Mouse (Mus musculus) liver, embryonic 16.5 days (tissue): ENCODE results near the gene Znrd1. TPM values are rescaled to one million over a fixed set of nuclear protein-coding genes. Genes with fewer than 3 reads are reported as not detected.

Experiments used
- ATAC-seq: fragments of 200-750 bp; cut with Nextera tagmentation; 2 replicates; pipeline ENCODE4 v1.8.0; 2017; ENCODE audit warnings: low read depth, mild to moderate bottlenecking, moderate number of reproducible peaks, moderate library complexity
- H3K27ac ChIP-seq: fragments of 300-500 bp; sonication (generic); 2 replicates; pipeline ENCODE4 v1.5.1; 2014; ENCODE audit warnings: mild to moderate bottlenecking, low read length
- H3K27me3 ChIP-seq: fragments of 300-500 bp; sonication (generic); 2 replicates; pipeline ENCODE4 v1.6.1; 2014; ENCODE audit warnings: low read depth, low read length, mixed read lengths; ENCODE audit not compliant: control insufficient read depth, insufficient read depth
- H3K36me3 ChIP-seq: fragments of 300-500 bp; sonication (generic); 2 replicates; pipeline ENCODE4 v1.6.1; 2014; ENCODE audit warnings: mild to moderate bottlenecking; ENCODE audit not compliant: control insufficient read depth, insufficient read depth
- H3K4me1 ChIP-seq: fragments of 300-500 bp; sonication (generic); 2 replicates; pipeline ENCODE4 v1.6.1; 2014; ENCODE audit warnings: low read depth, low read length, mixed read lengths; ENCODE audit not compliant: control insufficient read depth
- H3K4me2 ChIP-seq: fragments of 300-500 bp; sonication (generic); 2 replicates; pipeline ENCODE4 v1.6.1; 2014; ENCODE audit warnings: low read depth, low read length, mixed read lengths
- H3K4me3 ChIP-seq: fragments of 300-500 bp; sonication (generic); 2 replicates; pipeline ENCODE4 v1.5.1; 2014; ENCODE audit warnings: low read depth, mild to moderate bottlenecking, low read length
- H3K9ac ChIP-seq: fragments of 300-500 bp; sonication (generic); 2 replicates; pipeline ENCODE4 v1.6.1; 2014; ENCODE audit warnings: low read depth, low read length
- H3K9me3 ChIP-seq: fragments of 300-500 bp; sonication (generic); replicated peaks from 2 replicates; pipeline ENCODE4 v1.6.1; 2016; ENCODE audit warnings: low read length; ENCODE audit not compliant: control insufficient read depth
- WGBS: fragments of 180-500 bp; shearing (Covaris S2); extraction: QIAGEN DNeasy Blood & Tissue Kit; methylation state at CpG from one replicate; pipeline ENCODE4 v1.1.7; 2014; ENCODE audit not compliant: insufficient replicate concordance; 5-methylcytosine and 5-hydroxymethylcytosine counted together
- polyA plus RNA-seq: library from polyadenylated mRNA; unstranded; fragments of >200 nt; fragmentation: Nextera tagmentation; extraction: Ambion mirVana; gene quantifications from 2 replicates; pipeline ENCODE4 v1.2.1, GENCODE M21; 2015

Gene Znrd1
- polyA plus RNA-seq, 1 experiment from 2014 or later = 20.9 TPM

DNA sequence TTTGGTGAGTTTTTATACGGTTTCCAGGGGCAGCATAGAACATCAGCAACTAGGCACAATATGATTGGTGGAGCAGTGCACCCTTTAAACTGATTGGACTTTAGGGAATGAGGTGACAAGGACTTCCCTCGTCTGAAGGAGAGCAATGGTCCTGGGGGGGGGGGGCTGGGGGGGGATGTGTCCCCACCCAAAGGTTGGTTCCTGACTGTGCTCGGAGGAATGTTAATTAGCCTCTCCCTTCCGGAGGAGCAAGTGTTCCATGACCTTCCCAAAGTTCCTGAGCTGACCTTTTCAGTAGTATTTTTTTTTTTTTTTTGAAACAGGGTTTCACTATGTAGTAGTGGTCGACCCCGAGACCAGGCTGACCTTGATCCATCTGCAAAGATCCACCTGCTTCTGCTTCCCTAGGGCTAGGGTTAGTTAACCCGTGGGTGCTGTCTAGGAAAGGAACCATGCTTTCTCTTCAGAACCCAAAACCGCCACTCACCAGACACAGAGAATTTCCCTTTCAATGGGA is 15.0 kb upstream of the Znrd1 start:
- no peak overlapping the region for H3K9ac ChIP-seq
- no peak overlapping the region for H3K4me3 ChIP-seq
- no peak overlapping the region for H3K27ac ChIP-seq
- no peaks in the 10 kb centered on the region for H3K27me3 ChIP-seq
- H3K36me3 ChIP-seq = no peaks in the 10 kb centered on the region
- H3K9me3 ChIP-seq = no peaks in the 10 kb centered on the region
- ATAC-seq = no peak
- H3K4me1 ChIP-seq = no peaks in the 10 kb centered on the region
- WGBS = 55% methylated on average over 8 of the region's 8 CpGs
- no peak overlapping the region for H3K4me2 ChIP-seq

DNA sequence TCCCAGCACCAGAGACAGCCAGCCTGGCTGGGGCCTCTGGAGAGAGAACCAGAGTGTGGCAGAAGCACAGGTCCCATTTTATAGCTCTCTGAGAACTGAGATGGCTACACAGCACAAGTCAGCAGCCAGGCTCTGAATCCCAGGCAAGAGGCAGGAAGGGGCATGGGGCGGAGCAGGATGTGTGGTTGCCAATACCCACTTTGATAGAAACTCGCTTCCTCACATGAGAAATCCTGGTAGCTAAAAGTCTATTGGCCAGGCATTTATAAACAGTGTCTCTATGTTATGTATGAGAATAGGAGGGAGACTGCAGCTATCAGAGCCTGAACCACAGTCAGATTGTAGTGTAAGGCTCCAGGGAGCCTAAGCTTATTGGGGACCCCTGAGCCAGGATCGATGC is 14.4 kb upstream of the Znrd1 start:
- Histone ChIP-seq H3K27me3 (no peaks in the 10 kb centered on the region), H3K27ac (no peak overlapping the region), H3K4me3 (no peak overlapping the region), H3K9ac (no peak overlapping the region), H3K36me3 (no peaks in the 10 kb centered on the region), H3K9me3 (no peaks in the 10 kb centered on the region), H3K4me1 (no peaks in the 10 kb centered on the region), H3K4me2 (no peak overlapping the region)
- 31% methylated on average over 3 of the region's 3 CpGs for WGBS
- ATAC-seq = no peak

DNA sequence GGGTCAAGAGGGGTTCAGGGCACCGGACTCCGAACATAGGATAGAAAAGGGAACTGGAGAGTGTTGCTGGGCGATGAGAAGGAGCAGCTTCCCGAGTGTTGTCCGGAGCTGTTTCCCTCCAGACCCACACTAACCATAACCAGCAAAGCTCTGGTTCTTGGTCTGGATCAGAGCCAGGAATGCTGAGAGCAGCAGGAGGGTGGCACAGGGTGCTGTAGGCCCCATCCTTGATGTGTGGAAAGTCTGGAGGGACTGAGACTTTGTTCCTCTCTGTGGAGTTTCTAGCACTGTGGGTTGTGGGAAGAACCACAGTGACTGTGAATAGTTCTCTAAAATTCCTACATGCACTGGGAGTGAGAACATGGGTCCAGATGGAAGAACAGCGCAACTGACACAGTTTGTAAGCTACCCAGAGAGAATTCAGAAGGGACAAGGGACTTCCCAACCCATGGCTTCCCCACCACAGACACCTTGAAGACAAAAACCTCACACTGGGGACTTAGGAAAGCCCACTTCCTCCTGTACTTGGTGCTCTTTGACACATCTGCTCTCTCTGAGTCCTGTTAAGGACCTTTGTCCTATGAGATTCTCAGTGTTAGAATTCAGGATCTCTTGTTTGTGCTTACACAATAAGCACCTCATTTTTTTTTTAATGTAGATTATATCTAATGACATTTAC is 13.0 kb upstream of the Znrd1 start:
- Histone ChIP-seq H3K27me3 (no peaks in the 10 kb centered on the region), H3K9ac (no peak overlapping the region), H3K9me3 (no peaks in the 10 kb centered on the region), H3K27ac (no peak overlapping the region), H3K4me3 (no peak overlapping the region), H3K36me3 (no peaks in the 10 kb centered on the region), H3K4me2 (no peak overlapping the region), H3K4me1 (no peaks in the 10 kb centered on the region)
- WGBS = 66% methylated on average over 6 of the region's 6 CpGs
- ATAC-seq = no peak

DNA sequence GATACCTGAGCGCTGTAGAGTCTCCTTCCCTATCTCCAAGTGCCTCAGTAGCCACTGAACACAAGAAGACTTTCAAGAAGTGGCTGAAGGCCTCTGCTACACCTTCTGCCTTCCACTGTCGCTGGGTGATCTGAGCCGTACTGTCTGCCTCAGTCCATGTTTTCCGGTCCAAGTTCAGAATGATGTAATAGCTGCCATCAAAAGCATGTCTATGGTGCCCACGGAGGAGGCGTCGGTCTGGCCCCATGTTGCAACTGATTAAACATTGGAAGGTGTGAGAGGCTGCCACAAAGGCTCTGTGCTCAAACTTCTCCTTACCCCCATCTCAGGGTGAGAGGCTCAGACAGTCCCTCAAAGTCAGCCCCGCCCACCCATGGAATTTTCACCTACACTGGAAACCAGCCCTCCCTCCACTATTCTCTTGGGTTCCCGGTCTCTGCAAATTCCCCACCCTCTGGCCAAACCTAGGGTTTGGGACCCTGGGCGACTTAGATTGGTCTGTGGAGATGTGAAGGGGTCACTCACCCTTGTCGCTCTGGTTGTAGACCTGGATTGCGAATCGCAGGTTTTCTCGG is 12.0 kb upstream of the Znrd1 start:
- H3K27ac ChIP-seq = no peak overlapping the region
- H3K36me3 ChIP-seq = no peaks in the 10 kb centered on the region
- 66% methylated on average over 14 of the region's 14 CpGs for WGBS
- no peaks in the 10 kb centered on the region for H3K9me3 ChIP-seq
- H3K4me3 ChIP-seq = no peak overlapping the region
- ATAC-seq = peak; percentile 80
- no peak overlapping the region for H3K4me2 ChIP-seq
- no peak overlapping the region for H3K9ac ChIP-seq
- H3K27me3 ChIP-seq = no peaks in the 10 kb centered on the region
- H3K4me1 ChIP-seq = no peaks in the 10 kb centered on the region

DNA sequence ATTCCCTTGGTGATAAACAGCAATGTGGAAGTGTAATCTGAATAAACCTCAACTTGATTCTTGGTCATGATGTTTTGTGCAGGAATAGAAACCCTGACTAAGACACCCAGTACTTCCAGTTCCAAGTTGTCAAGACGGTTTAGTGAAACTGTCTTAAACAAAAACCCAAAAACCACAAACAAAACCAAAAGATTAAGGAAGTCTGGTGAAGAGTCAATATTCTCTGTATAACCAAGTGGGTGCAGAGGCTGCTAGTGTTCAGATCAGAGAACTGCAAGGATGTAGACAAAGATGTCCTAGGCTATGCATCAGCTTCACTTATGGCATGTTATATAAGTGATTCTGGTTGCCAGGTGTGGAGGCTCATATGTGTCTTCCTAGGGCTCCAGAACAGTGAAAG is 8.5 kb upstream of the Znrd1 start:
- no peaks in the 10 kb centered on the region for H3K27me3 ChIP-seq
- no peaks in the 10 kb centered on the region for H3K36me3 ChIP-seq
- no peak overlapping the region for H3K4me2 ChIP-seq
- H3K4me3 ChIP-seq = no peak overlapping the region
- no peak overlapping the region for H3K9ac ChIP-seq
- H3K9me3 ChIP-seq = no peaks in the 10 kb centered on the region
- ATAC-seq = no peak
- no peak overlapping the region for H3K27ac ChIP-seq
- H3K4me1 ChIP-seq = no peaks in the 10 kb centered on the region
- WGBS = 21% methylated on average over 1 of the region's 1 CpGs

DNA sequence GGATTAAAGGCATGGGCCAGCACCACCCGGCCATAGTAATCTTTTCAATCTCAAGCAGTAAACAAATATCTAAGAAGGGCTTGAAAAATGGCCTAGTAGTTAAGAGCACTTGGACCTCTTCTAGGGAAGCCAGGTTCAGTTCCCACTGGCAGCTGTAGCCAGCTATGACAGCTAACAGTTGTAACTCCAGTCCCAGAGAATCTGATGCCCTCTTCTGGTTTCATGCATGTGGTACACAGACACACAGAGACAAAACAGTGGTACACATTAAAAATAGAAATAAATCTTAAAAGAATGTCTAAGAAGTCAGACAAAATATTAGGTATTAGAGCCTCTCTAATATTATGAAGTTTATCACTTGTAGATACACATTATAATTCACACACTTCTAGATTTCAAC is 2.8 kb upstream of the Znrd1 start:
- Histone ChIP-seq H3K9me3 (no peaks in the 10 kb centered on the region), H3K27me3 (no peaks in the 10 kb centered on the region), H3K9ac (no peak overlapping the region), H3K27ac (no peak overlapping the region), H3K4me2 (no peak overlapping the region), H3K4me3 (no peak overlapping the region), H3K36me3 (no peaks in the 10 kb centered on the region), H3K4me1 (peaks cover 11% of the 10 kb centered on the region)
- 43% methylated on average over 1 of the region's 1 CpGs for WGBS
- ATAC-seq = no peak

DNA sequence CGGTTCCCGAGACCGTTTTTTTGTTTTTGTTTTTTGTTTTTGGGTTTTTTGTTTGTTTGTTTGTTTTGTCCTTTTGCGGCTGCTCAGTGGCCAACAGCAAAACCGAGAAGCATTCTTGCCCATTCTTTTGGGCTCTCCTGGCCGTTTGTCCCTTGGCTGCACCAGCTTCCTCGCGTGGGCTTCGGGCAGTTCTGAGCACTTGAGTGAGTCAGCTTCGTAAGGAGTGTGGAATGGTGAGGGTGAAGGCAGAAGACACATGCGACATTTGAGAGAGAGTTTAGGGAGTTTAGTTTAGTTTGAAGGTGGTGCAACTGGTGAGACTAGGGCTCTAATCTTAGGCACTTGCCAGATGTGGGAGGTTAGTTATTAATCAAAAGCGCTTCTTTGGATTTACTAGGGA is 525 bp upstream of the Znrd1 start:
- H3K27me3 ChIP-seq = no peaks in the 10 kb centered on the region
- peak overlapping the region; percentile 80 for H3K4me3 ChIP-seq
- ATAC-seq = no peak
- H3K4me1 ChIP-seq = peaks cover 11% of the 10 kb centered on the region
- peak overlapping the region; percentile 74 for H3K9ac ChIP-seq
- WGBS = 14% methylated on average over 12 of the region's 12 CpGs
- H3K27ac ChIP-seq = 0 out of 2 replicates have a peak overlapping the region, but pooled peaks have one; percentile 33
- no peaks in the 10 kb centered on the region for H3K9me3 ChIP-seq
- H3K4me2 ChIP-seq = peak overlapping the region; percentile 91
- H3K36me3 ChIP-seq = no peaks in the 10 kb centered on the region

DNA sequence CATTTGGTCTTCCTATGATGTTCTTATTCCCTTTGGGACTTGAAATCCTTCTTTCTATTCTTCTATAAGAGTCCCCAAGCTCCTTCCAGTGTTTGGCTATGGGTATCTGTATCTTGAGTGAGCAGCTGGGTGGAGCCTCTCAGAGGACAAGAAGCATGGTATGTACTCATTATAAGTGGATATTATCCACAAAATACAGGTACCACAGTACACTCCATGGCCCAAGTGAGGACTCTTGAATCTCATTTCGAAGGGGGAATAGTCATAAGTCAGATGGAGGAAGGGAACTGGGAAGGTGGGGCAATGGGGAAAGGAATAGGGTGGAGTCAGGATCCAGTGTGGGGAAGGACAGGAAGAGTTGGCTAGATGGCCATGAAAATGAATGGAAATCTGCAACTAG is 5.3 kb downstream of the Znrd1 start:
- Histone ChIP-seq H3K9me3 (no peaks in the 10 kb centered on the region), H3K9ac (no peak overlapping the region), H3K4me3 (no peak overlapping the region), H3K27me3 (peaks cover 3% of the 10 kb centered on the region), H3K4me2 (no peak overlapping the region), H3K4me1 (peaks cover 14% of the 10 kb centered on the region), H3K36me3 (peaks cover 8% of the 10 kb centered on the region; the same call in 1 of the 2 replicates), H3K27ac (no peak overlapping the region)
- 57% methylated on average over 1 of the region's 1 CpGs for whole genome bisulfite sequencing
- no peak for ATAC-seq

DNA sequence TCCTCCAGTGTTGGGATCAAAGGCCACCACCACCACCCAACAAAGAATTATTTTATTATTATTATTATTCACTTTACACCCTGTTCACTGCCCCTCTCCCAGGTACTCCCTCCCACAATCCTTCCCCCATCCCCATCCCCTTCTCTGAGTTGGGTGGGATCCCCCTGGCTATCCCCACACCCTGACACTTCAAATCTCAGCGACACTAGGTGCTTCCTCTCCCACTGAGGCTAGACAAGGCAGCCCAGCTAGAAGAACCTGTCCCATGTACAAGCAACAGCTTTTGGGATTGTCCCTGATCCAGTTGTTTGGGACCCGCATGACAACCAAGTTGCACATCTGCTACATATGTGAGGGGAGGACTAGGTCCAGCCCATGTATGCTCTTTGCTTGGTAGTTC is 5.7 kb downstream of the Znrd1 start:
- Histone ChIP-seq H3K9me3 (no peaks in the 10 kb centered on the region), H3K27me3 (peaks cover 6% of the 10 kb centered on the region), H3K9ac (no peak overlapping the region), H3K4me3 (no peak overlapping the region), H3K27ac (no peak overlapping the region), H3K36me3 (peaks cover 8% of the 10 kb centered on the region; the same call in 1 of the 2 replicates), H3K4me1 (peaks cover 11% of the 10 kb centered on the region), H3K4me2 (no peak overlapping the region)
- no peak for ATAC-seq
- WGBS = 78% methylated on average over 2 of the region's 2 CpGs
